Mouse (Mus musculus) inflammation-experienced regulatory T-cells (primary cell): Measurements from ENCODE around the gene Pcsk7. TPM values are rescaled to one million over a fixed set of nuclear protein-coding genes. Genes with fewer than 3 reads are reported as not detected.

Experiments used
- polyA plus RNA-seq, 2 experiments: library from polyadenylated mRNA; unstranded; fragments of 100-300 nt; shearing (Covaris generic); gene quantifications; one replicate each; pipeline ENCODE4 v1.2.1; 2017

Gene Pcsk7
- 10 to 100 TPM; 40.7 to 56.3 TPM for polyA plus RNA-seq

DNA sequence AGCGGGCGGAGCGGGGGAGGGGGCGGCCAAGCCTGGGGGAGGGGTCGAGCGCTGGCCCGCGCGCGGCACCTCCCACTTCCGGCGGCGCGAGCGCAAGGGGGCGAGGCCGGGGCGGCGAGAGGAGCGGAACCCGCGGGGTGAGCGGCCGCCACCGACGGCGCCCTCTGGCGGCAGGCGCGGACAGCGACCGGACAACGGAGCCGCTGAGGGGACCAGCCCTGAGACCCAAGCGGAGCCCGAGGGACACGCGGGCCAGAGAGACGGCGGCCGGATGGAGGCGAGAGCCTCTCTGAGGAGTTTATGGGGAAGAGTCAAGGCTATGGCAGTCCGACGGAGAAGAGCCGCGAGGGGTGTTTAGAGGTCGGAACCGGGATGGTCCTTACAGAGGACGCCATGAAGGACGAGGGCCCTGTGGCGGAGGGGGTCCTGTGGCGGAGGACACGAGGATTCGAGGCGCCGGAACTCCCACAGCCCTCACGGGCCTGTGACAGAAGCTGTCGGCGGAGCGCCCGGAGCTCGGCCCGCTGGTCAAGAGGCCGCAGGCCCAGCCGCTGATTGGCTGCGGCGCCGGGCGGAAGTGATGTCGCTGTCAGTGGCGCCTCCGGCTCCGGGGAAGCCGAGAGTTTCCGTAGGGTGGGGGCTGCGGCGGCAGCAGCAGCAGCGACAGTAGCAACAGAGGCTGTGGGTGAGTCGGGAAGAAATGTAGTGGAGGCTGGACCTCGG, at the start of gene Pcsk7, which contains the start of gene Rnf214:
Gene Pcsk7 (plus strand): TSS at position 143 of the 723 bp plus-strand sequence.
Gene Rnf214 (minus strand): TSS at position 557 of the 723 bp plus-strand sequence.

DNA sequence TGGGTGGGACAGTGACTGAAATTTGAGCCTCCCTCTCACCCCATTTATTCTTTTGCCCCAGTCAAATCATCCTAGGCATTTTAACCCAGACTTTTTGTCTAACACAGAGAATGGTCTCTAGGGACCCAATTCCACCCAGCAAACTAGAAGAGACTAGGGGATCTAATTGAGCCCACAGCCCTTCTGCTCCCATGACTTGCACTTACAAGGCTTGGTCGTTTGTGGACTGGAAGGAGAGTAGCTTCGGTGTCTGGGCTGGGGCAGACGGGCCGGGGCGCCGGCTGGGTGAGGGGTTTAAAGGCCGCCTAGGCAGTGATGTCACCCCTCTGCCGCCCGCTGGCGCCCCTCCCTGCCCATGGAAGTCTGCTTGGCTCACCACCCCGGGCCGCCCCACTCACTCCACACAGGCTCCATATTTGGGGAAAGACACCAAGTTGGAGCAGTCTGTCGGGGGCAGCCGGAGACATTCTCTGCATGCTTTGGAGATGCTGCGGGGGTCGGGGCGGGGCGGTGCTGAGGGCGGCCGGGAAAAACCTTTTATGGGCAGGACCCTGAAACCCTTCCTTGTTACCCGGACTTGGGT, 29.4 kb downstream of the Pcsk7 start, which contains the start of gene Tagln:
Gene Tagln (minus strand): TSS at position 431 of the 583 bp plus-strand sequence.

GRCm38 (mm10) chr9:45955107-45955963, 49.0 kb downstream of the Pcsk7 start, which contains the start of gene Sidt2:
Gene Sidt2, minus strand, starts transcription at chr9:45955258.

Other genes with a start within 250 kb of the Pcsk7 start
- gene Cep164, start 77.8 kb upstream of the Pcsk7 start, polyA plus RNA-seq: 10 to 100 TPM; 17.1 TPM
- gene Bace1, start 67.9 kb upstream of the Pcsk7 start, polyA plus RNA-seq: 1 to 10 TPM; 4.0 to 7.9 TPM
- gene Rnf214, start 414 bp downstream of the Pcsk7 start, polyA plus RNA-seq: 10 to 100 TPM; 35.3 to 38.2 TPM
- 1 to 10 TPM; 1.6 to 3.6 TPM for gene Tagln, start 29.6 kb downstream of the Pcsk7 start, polyA plus RNA-seq
- gene Sidt2, start 48.8 kb downstream of the Pcsk7 start, polyA plus RNA-seq: 100 to 1,000 TPM; 190 to 213 TPM
- 10 to 100 TPM; 80.7 to 82.9 TPM for gene Pafah1b2, start 106.2 kb downstream of the Pcsk7 start, polyA plus RNA-seq
- 10 to 100 TPM; 20.8 to 34.2 TPM for gene Sik3, start 106.3 kb downstream of the Pcsk7 start, polyA plus RNA-seq